Comparison of ENCODE assay signal across 26 mouse cellular contexts in genomic region chr14:31469711-31470110, GRCm38 (mm10). TPM values are rescaled to one million over a fixed set of nuclear protein-coding genes. Genes with fewer than 3 reads are reported as not detected.
DNase-seq lines count a peak whose midpoint lies in the region; ATAC-seq and TF ChIP-seq lines count a peak whose summit lies in the region.
"Had no signal": no experiment of that assay in that cellular context is flagged by ENCODE, and none has a peak within 500 bp of the region (broad histone marks: within the 10 kb centered on the region; RNA-seq: fewer than 3 reads in every experiment).

No protein-coding gene starts in this region.

- TF ChIP-seq CTCF in kidney, postnatal 0 days (IDR thresholded peaks at IDR 0.05; ENCODE audit: low read depth): peak; percentile 8; the same call in 1 of the 2 replicates
- peak; percentile 33 for TF ChIP-seq CTCF in lung, postnatal 0 days (IDR thresholded peaks at IDR 0.05)
- TF ChIP-seq CTCF in ES-Bruce4 (IDR thresholded peaks at IDR 0.05; ENCODE audit: low read depth, low read length): peak; percentile 18

- no peak overlapping the region for H3K4me2 ChIP-seq in kidney, postnatal 0 days (ENCODE audit: low read length)
- no peak overlapping the region for H3K4me2 ChIP-seq in kidney, embryonic 16.5 days (replicated peaks; ENCODE audit: low read depth, low read length)
- no peak overlapping the region for H3K4me2 ChIP-seq in lung, postnatal 0 days (replicated peaks; ENCODE audit: low read depth, low read length)
- no peak overlapping the region for H3K4me2 ChIP-seq in hindbrain, embryonic 12.5 days (replicated peaks)
- H3K4me2 ChIP-seq: embryonic facial prominence, embryonic 15.5 days; forebrain, embryonic 15.5 days; hindbrain, embryonic 14.5 days; lung, embryonic 15.5 days; midbrain, embryonic 12.5 days had no signal

- no peaks in the 10 kb centered on the region for H3K27me3 ChIP-seq in kidney, postnatal 0 days (ENCODE audit: insufficient read depth, low read length)
- no peaks in the 10 kb centered on the region for H3K27me3 ChIP-seq in kidney, embryonic 16.5 days (ENCODE audit: insufficient read depth, low read length)
- H3K27me3 ChIP-seq in lung, postnatal 0 days (replicated peaks; ENCODE audit: insufficient read depth, low read length): no peaks in the 10 kb centered on the region
- H3K27me3 ChIP-seq in ES-Bruce4 (ENCODE audit: control insufficient read depth, insufficient read depth, low read length, poor library complexity, severe bottlenecking): no peaks in the 10 kb centered on the region
- H3K27me3 ChIP-seq in splenic B cell, adult 2 months (ENCODE audit: control insufficient read depth, insufficient read depth, low read length, poor library complexity, severe bottlenecking): no peaks in the 10 kb centered on the region
- no peaks in the 10 kb centered on the region for H3K27me3 ChIP-seq in hindbrain, embryonic 12.5 days
- H3K27me3 ChIP-seq: embryonic facial prominence, embryonic 15.5 days; forebrain, embryonic 15.5 days; lung, embryonic 15.5 days; midbrain, embryonic 12.5 days had no signal

- H3K9me3 ChIP-seq in kidney, postnatal 0 days (replicated peaks; ENCODE audit: low read length): no peaks in the 10 kb centered on the region
- no peaks in the 10 kb centered on the region for H3K9me3 ChIP-seq in kidney, embryonic 16.5 days (ENCODE audit: low read length)
- H3K9me3 ChIP-seq in lung, postnatal 0 days (ENCODE audit: low read length): no peaks in the 10 kb centered on the region
- no peaks in the 10 kb centered on the region for H3K9me3 ChIP-seq in ES-Bruce4 (replicated peaks; ENCODE audit: control insufficient read depth, insufficient read depth, low read length, poor library complexity, severe bottlenecking)
- H3K9me3 ChIP-seq in hindbrain, embryonic 12.5 days (replicated peaks): no peaks in the 10 kb centered on the region
- H3K9me3 ChIP-seq: embryonic facial prominence, embryonic 15.5 days; forebrain, embryonic 15.5 days; G1E; limb, embryonic 10.5 days; lung, embryonic 15.5 days; midbrain, embryonic 12.5 days had no signal

- H3K4me3 ChIP-seq in kidney, postnatal 0 days (replicated peaks; ENCODE audit: low read depth, low read length): no peak overlapping the region
- no peak overlapping the region for H3K4me3 ChIP-seq in kidney, embryonic 16.5 days (ENCODE audit: low read length)
- H3K4me3 ChIP-seq in lung, postnatal 0 days (ENCODE audit: low read depth, low read length): no peak overlapping the region
- H3K4me3 ChIP-seq in ES-Bruce4 (ENCODE audit: low read depth, low read length): no peak overlapping the region
- no peak overlapping the region for H3K4me3 ChIP-seq in hindbrain, embryonic 12.5 days
- H3K4me3 ChIP-seq: embryonic facial prominence, embryonic 15.5 days; forebrain, embryonic 15.5 days; limb, embryonic 10.5 days; lung, embryonic 15.5 days; midbrain, embryonic 12.5 days had no signal

- no peaks in the 10 kb centered on the region for H3K36me3 ChIP-seq in kidney, postnatal 0 days (ENCODE audit: insufficient read depth, low read length)
- H3K36me3 ChIP-seq in kidney, embryonic 16.5 days (ENCODE audit: insufficient read depth, low read length): no peaks in the 10 kb centered on the region
- no peaks in the 10 kb centered on the region for H3K36me3 ChIP-seq in lung, postnatal 0 days (ENCODE audit: insufficient read depth, low read length)
- H3K36me3 ChIP-seq in ES-Bruce4 (ENCODE audit: control insufficient read depth, insufficient read depth, low read length, poor library complexity, severe bottlenecking): no peaks in the 10 kb centered on the region
- H3K36me3 ChIP-seq in splenic B cell, adult 2 months (ENCODE audit: control insufficient read depth, insufficient read depth, low read length, poor library complexity, severe bottlenecking): no peaks in the 10 kb centered on the region
- no peaks in the 10 kb centered on the region for H3K36me3 ChIP-seq in hindbrain, embryonic 12.5 days
- H3K36me3 ChIP-seq: embryonic facial prominence, embryonic 15.5 days; forebrain, embryonic 15.5 days; limb, embryonic 10.5 days; lung, embryonic 15.5 days; midbrain, embryonic 12.5 days had no signal

- TF ChIP-seq POLR2A in ES-Bruce4 (IDR thresholded peaks at IDR 0.05; ENCODE audit: insufficient read depth, low read length): no peak

- H3K4me1 ChIP-seq in kidney, postnatal 0 days (replicated peaks; ENCODE audit: insufficient read depth, low read length): no peaks in the 10 kb centered on the region
- no peaks in the 10 kb centered on the region for H3K4me1 ChIP-seq in kidney, embryonic 16.5 days (ENCODE audit: insufficient read depth, low read length)
- H3K4me1 ChIP-seq in lung, postnatal 0 days (ENCODE audit: insufficient read depth, low read depth, low read length): no peaks in the 10 kb centered on the region
- H3K4me1 ChIP-seq in ES-Bruce4 (ENCODE audit: control insufficient read depth, insufficient read depth, low read length): no peaks in the 10 kb centered on the region
- H3K4me1 ChIP-seq in hindbrain, embryonic 12.5 days: no peaks in the 10 kb centered on the region
- H3K4me1 ChIP-seq: embryonic facial prominence, embryonic 15.5 days; forebrain, embryonic 15.5 days; limb, embryonic 10.5 days; lung, embryonic 15.5 days; midbrain, embryonic 12.5 days had no signal

- no peak for DNase-seq in kidney, postnatal 0 days (ENCODE audit: low spot score)
- DNase-seq in lung, postnatal 0 days (ENCODE audit: low spot score): no peak
- DNase-seq in lung, postnatal 10 days: no peak
- DNase-seq in splenic B cell, adult 2 months (ENCODE audit: low read depth, low spot score): peak; percentile 10
- DNase-seq in ovary, postnatal 10 days (ENCODE audit: low spot score): no peak
- DNase-seq: adrenal gland, postnatal 14 days; cerebellum, adult 8-10 months; gastrocnemius, postnatal 36 days; heart, postnatal 36 days; kidney, adult 9 months; kidney, postnatal 4 days; right cerebral cortex, postnatal 25 days; spleen, adult 18-20 months; thymus, postnatal 25 days had no signal

- TF ChIP-seq EP300 in lung, postnatal 0 days (IDR thresholded peaks at IDR 0.05): no peak
- no peak for TF ChIP-seq EP300 in ES-Bruce4 (IDR thresholded peaks at IDR 0.05; ENCODE audit: insufficient read depth, low read depth, low read length)

- ATAC-seq in kidney, postnatal 0 days (replicated peaks; ENCODE audit: low FRiP score, low read depth): no peak
- ATAC-seq in kidney, embryonic 16.5 days (ENCODE audit: low FRiP score, low TSS enrichment): no peak
- ATAC-seq in lung, postnatal 0 days: no peak
- ATAC-seq in hindbrain, embryonic 12.5 days (ENCODE audit: low FRiP score): no peak
- ATAC-seq: CD4-positive, CD25-positive, alpha-beta regulatory T cell, adult 4 months; forebrain, embryonic 15.5 days; inflammation-experienced regulatory T-cells, adult 6 months had no signal

- no peak overlapping the region for H3K27ac ChIP-seq in kidney, postnatal 0 days
- H3K27ac ChIP-seq in kidney, embryonic 16.5 days (ENCODE audit: low read length): no peak overlapping the region
- H3K27ac ChIP-seq in lung, postnatal 0 days (ENCODE audit: low read length): no peak overlapping the region
- H3K27ac ChIP-seq in ES-Bruce4 (ENCODE audit: insufficient read depth, low read length): no peak overlapping the region
- no peak overlapping the region for H3K27ac ChIP-seq in hindbrain, embryonic 12.5 days
- H3K27ac ChIP-seq: embryonic facial prominence, embryonic 15.5 days; forebrain, embryonic 15.5 days; hindbrain, embryonic 14.5 days; limb, embryonic 10.5 days; lung, embryonic 15.5 days; midbrain, embryonic 12.5 days had no signal

- no peak overlapping the region for H3K9ac ChIP-seq in kidney, postnatal 0 days (ENCODE audit: low read depth, low read length)
- no peak overlapping the region for H3K9ac ChIP-seq in kidney, embryonic 16.5 days (replicated peaks; ENCODE audit: low read length)
- H3K9ac ChIP-seq in lung, postnatal 0 days (replicated peaks; ENCODE audit: low read depth): no peak overlapping the region
- H3K9ac ChIP-seq in ES-Bruce4 (ENCODE audit: low read depth, poor library complexity, severe bottlenecking): no peak overlapping the region
- H3K9ac ChIP-seq in hindbrain, embryonic 12.5 days: no peak overlapping the region
- H3K9ac ChIP-seq: embryonic facial prominence, embryonic 15.5 days; forebrain, embryonic 15.5 days; hindbrain, embryonic 14.5 days; lung, embryonic 15.5 days; midbrain, embryonic 12.5 days had no signal

- WGBS in kidney, postnatal 0 days: 69% methylated on average over 4 of the region's 4 CpGs
- WGBS in kidney, embryonic 16.5 days: 61% methylated on average over 4 of the region's 4 CpGs
- WGBS in lung, postnatal 0 days: 51% methylated on average over 4 of the region's 4 CpGs
- WGBS in hindbrain, embryonic 12.5 days: 61% methylated on average over 4 of the region's 4 CpGs

RNA-seq across cellular contexts. Expression of gene Eaf1, which starts 24.5 kb away (rescaled TPM):
- polyA plus RNA-seq in kidney, postnatal 0 days (2015; fragmentation: Nextera tagmentation; extraction: Ambion mirVana): 14.9 and 16.0 TPM in 2 replicates
- 24.9 and 28.0 TPM in 2 replicates for polyA plus RNA-seq in kidney, embryonic 16.5 days (2015; fragmentation: Nextera tagmentation; extraction: Ambion mirVana)
- 10.0 and 11.3 TPM in 2 replicates for polyA plus RNA-seq in lung, postnatal 0 days (2015; fragmentation: Nextera tagmentation; extraction: Ambion mirVana)
- polyA plus RNA-seq in ES-Bruce4 (2011; ENCODE audit: insufficient read depth, insufficient read length, low read depth, missing spikeins): 42.5 and 46.1 TPM in 2 replicates
- 19.3 and 19.8 TPM in 2 replicates for polyA plus RNA-seq in hindbrain, embryonic 12.5 days (2016; fragmentation: Nextera tagmentation; extraction: Ambion mirVana)

RNA-seq across cellular contexts. Expression of gene Mettl6, which starts 25.1 kb away (rescaled TPM):
- 43.9 and 51.6 TPM in 2 replicates for polyA plus RNA-seq in kidney, postnatal 0 days (2015; fragmentation: Nextera tagmentation; extraction: Ambion mirVana)
- 54.5 and 60.7 TPM in 2 replicates for polyA plus RNA-seq in kidney, embryonic 16.5 days (2015; fragmentation: Nextera tagmentation; extraction: Ambion mirVana)
- 40.9 and 49.1 TPM in 2 replicates for polyA plus RNA-seq in lung, postnatal 0 days (2015; fragmentation: Nextera tagmentation; extraction: Ambion mirVana)
- 82.0 and 93.4 TPM in 2 replicates for polyA plus RNA-seq in ES-Bruce4 (2011; ENCODE audit: insufficient read depth, insufficient read length, low read depth, missing spikeins)
- 62.6 and 73.8 TPM in 2 replicates for polyA plus RNA-seq in hindbrain, embryonic 12.5 days (2016; fragmentation: Nextera tagmentation; extraction: Ambion mirVana)

RNA-seq across cellular contexts. Expression of gene Sh3bp5, which starts 33.8 kb away (rescaled TPM):
- 45.2 and 46.8 TPM in 2 replicates for polyA plus RNA-seq in kidney, postnatal 0 days (2015; fragmentation: Nextera tagmentation; extraction: Ambion mirVana)
- 34.1 and 39.0 TPM in 2 replicates for polyA plus RNA-seq in kidney, embryonic 16.5 days (2015; fragmentation: Nextera tagmentation; extraction: Ambion mirVana)
- 37.9 and 38.4 TPM in 2 replicates for polyA plus RNA-seq in lung, postnatal 0 days (2015; fragmentation: Nextera tagmentation; extraction: Ambion mirVana)
- 8.6 TPM in 2 replicates for polyA plus RNA-seq in ES-Bruce4 (2011; ENCODE audit: insufficient read depth, insufficient read length, low read depth, missing spikeins)
- 54.9 and 68.0 TPM in 2 replicates for polyA plus RNA-seq in hindbrain, embryonic 12.5 days (2016; fragmentation: Nextera tagmentation; extraction: Ambion mirVana)
